Mouse (Mus musculus) CH12.LX (cell line): ENCODE measurements at regions not wholly inside any gene's neighbourhood (a gene's known extent, or its start where the extent isn't known, plus 50 kb on each side); places are given as distances from the start of the nearest gene placed in this dataset.
A peak's percentile ranks its signal among the peaks of the same experiment; 100 is the strongest.

Source experiments
- DNase-seq: peaks from one replicate; pipeline ENCODE4 v3.0.0-alpha.2; 2013; ENCODE audit errors: extremely low read depth
- H3K27ac ChIP-seq: 2 replicates; pipeline ENCODE4 v1.5.1; 2012; ENCODE audit warnings: low read depth, mild to moderate bottlenecking, control low read depth, moderate library complexity; ENCODE audit not compliant: insufficient read depth
- H3K27me3 ChIP-seq: replicated peaks from 2 replicates; pipeline ENCODE3; 2012; ENCODE audit warnings: inconsistent platforms
- H3K36me3 ChIP-seq, 2 experiments: replicated peaks in 1 of 2; 2 replicates each; pipeline versions ENCODE3 to v1.6.1; 2012; ENCODE audit warnings: inconsistent platforms in 1 of 2, low read length in 1 of 2, mild to moderate bottlenecking in 1 of 2, mixed read lengths in 1 of 2, moderate library complexity in 1 of 2; ENCODE audit not compliant: control insufficient read depth in 1 of 2, insufficient read depth in 1 of 2
- H3K4me1 ChIP-seq, 2 experiments: 2 replicates each; pipeline ENCODE4 v1.6.1; 2012; ENCODE audit warnings: inconsistent platforms in 1 of 2, moderate library complexity in 1 of 2; ENCODE audit not compliant: insufficient read depth in 2 of 2, control insufficient read depth in 1 of 2
- H3K4me2 ChIP-seq: 2 replicates; pipeline ENCODE4 v1.6.1; 2012; ENCODE audit warnings: low read depth, mild to moderate bottlenecking, control low read depth; ENCODE audit not compliant: poor library complexity, insufficient read depth, severe bottlenecking
- H3K4me3 ChIP-seq, 3 experiments: fragments of 150-350 bp in 1 of 3; sonication (generic) in 1 of 3; replicated peaks in 1 of 3; 2 replicates each; pipeline versions ENCODE3 to v1.5.1; 2011 to 2012; ENCODE audit warnings: low read depth in 2 of 3, low read length in 2 of 3, mild to moderate bottlenecking in 2 of 3, moderate library complexity in 2 of 3, control low read depth in 1 of 3, improper control_type of control experiment in 1 of 3, inconsistent platforms in 1 of 3, mixed read lengths in 1 of 3; ENCODE audit not compliant: poor library complexity in 1 of 3
- H3K79me2 ChIP-seq: replicated peaks from 2 replicates; pipeline ENCODE4 v1.6.1; 2012; ENCODE audit warnings: mild to moderate bottlenecking, moderate library complexity; ENCODE audit not compliant: control insufficient read depth, poor library complexity, insufficient read depth, severe bottlenecking; ENCODE audit errors: extremely low read depth
- H3K9ac ChIP-seq: 2 replicates; pipeline ENCODE4 v1.6.1; 2012; ENCODE audit warnings: low read depth, mild to moderate bottlenecking, control low read depth, moderate library complexity; ENCODE audit not compliant: insufficient read depth
- H3K9me3 ChIP-seq: replicated peaks from 2 replicates; pipeline ENCODE3; 2012; ENCODE audit warnings: low read length, inconsistent platforms, mixed read lengths
- BHLHE40 ChIP-seq: IDR thresholded peaks from 2 replicates; pipeline ENCODE4 v1.6.1; 2011; ENCODE audit warnings: mild to moderate bottlenecking, low read depth, low read length, improper control_type of control experiment
- CHD1 ChIP-seq: IDR thresholded peaks from 2 replicates; pipeline ENCODE4 v1.6.1; 2012; ENCODE audit warnings: low read depth, low read length, improper control_type of control experiment, inconsistent platforms
- CTCF ChIP-seq, 2 experiments: IDR thresholded peaks in 1 of 2; conservative IDR thresholded peaks in 1 of 2; 2 replicates each; pipeline ENCODE4 v1.5.1; 2011 to 2012; ENCODE audit warnings: low read depth in 2 of 2, low read length in 2 of 2, improper control_type of control experiment in 1 of 2, inconsistent platforms in 1 of 2, mild to moderate bottlenecking in 1 of 2, moderate library complexity in 1 of 2
- ELF1 ChIP-seq: IDR thresholded peaks from 2 replicates; pipeline ENCODE4 v1.6.1; 2014; ENCODE audit warnings: low read depth, mild to moderate bottlenecking, inconsistent platforms, low read length, improper control_type of control experiment
- EP300 ChIP-seq: IDR thresholded peaks from 2 replicates; pipeline ENCODE4 v1.6.1; 2011; ENCODE audit warnings: low read length, improper control_type of control experiment
- ETS1 ChIP-seq: conservative IDR thresholded peaks from 2 replicates; pipeline ENCODE4 v1.6.1; 2012; ENCODE audit warnings: low read depth, mild to moderate bottlenecking, inconsistent platforms, low read length, improper control_type of control experiment, moderate library complexity
- GABPA ChIP-seq: IDR thresholded peaks from 2 replicates; pipeline ENCODE4 v1.6.1; 2012; ENCODE audit warnings: low read depth, low read length, improper control_type of control experiment, inconsistent platforms; ENCODE audit not compliant: insufficient replicate concordance
- IRF4 ChIP-seq: IDR thresholded peaks from 2 replicates; pipeline ENCODE4 v1.6.1; 2014; ENCODE audit warnings: low read depth, mild to moderate bottlenecking, inconsistent platforms, low read length, improper control_type of control experiment
- JUN ChIP-seq: IDR thresholded peaks from 2 replicates; pipeline ENCODE4 v1.6.1; 2011; ENCODE audit warnings: low read depth, mild to moderate bottlenecking, low read length, improper control_type of control experiment, moderate library complexity; ENCODE audit not compliant: insufficient read depth
- JUND ChIP-seq: conservative IDR thresholded peaks from 2 replicates; pipeline ENCODE4 v1.6.1; 2011; ENCODE audit warnings: low read depth, low read length, improper control_type of control experiment
- KAT2A ChIP-seq: IDR thresholded peaks from 2 replicates; pipeline ENCODE4 v1.6.1; 2012; ENCODE audit warnings: low read length, improper control_type of control experiment, inconsistent platforms; ENCODE audit not compliant: insufficient replicate concordance
- MAZ ChIP-seq: IDR thresholded peaks from 2 replicates; pipeline ENCODE4 v1.6.1; 2012; ENCODE audit warnings: low read depth, mild to moderate bottlenecking, inconsistent platforms, low read length, improper control_type of control experiment, moderate library complexity
- MEF2A ChIP-seq: IDR thresholded peaks from 2 replicates; pipeline ENCODE4 v1.6.1; 2014; ENCODE audit warnings: low read depth, mild to moderate bottlenecking, inconsistent platforms, low read length, improper control_type of control experiment, borderline replicate concordance
- MXI1 ChIP-seq: IDR thresholded peaks from 2 replicates; pipeline ENCODE4 v1.6.1; 2011; ENCODE audit warnings: mild to moderate bottlenecking, low read depth, low read length, improper control_type of control experiment
- MYC ChIP-seq: IDR thresholded peaks from 2 replicates; pipeline ENCODE4 v1.6.1; 2011; ENCODE audit warnings: low read depth, mild to moderate bottlenecking, improper control_type of control experiment, low read length
- POLR2A ChIP-seq: IDR thresholded peaks from 2 replicates; pipeline ENCODE4 v1.6.1; 2011; ENCODE audit warnings: low read depth, mild to moderate bottlenecking, improper control_type of control experiment, low read length
- SMC3 ChIP-seq: IDR thresholded peaks from 2 replicates; pipeline ENCODE4 v1.6.1; 2011; ENCODE audit warnings: low read depth, low read length, improper control_type of control experiment
- TBP ChIP-seq: conservative IDR thresholded peaks from 2 replicates; pipeline ENCODE4 v1.6.1; 2011; ENCODE audit warnings: low read depth, low read length, improper control_type of control experiment
- TCF12 ChIP-seq: IDR thresholded peaks from 2 replicates; pipeline ENCODE4 v1.6.1; 2014; ENCODE audit warnings: low read depth, mild to moderate bottlenecking, inconsistent platforms, low read length, improper control_type of control experiment
- USF1 ChIP-seq: IDR thresholded peaks from 2 replicates; pipeline ENCODE4 v1.6.1; 2014; ENCODE audit warnings: low read depth, mild to moderate bottlenecking, inconsistent platforms, low read length, improper control_type of control experiment
- USF2 ChIP-seq: conservative IDR thresholded peaks from 2 replicates; pipeline ENCODE4 v1.6.1; 2011; ENCODE audit warnings: low read depth, low read length, improper control_type of control experiment
- ZKSCAN1 ChIP-seq: IDR thresholded peaks from 2 replicates; pipeline ENCODE4 v1.6.1; 2012; ENCODE audit warnings: low read depth, inconsistent platforms, low read length, improper control_type of control experiment, borderline replicate concordance
- ZMIZ1 ChIP-seq: IDR thresholded peaks from 2 replicates; pipeline ENCODE4 v1.6.1; 2012; ENCODE audit warnings: low read depth, mild to moderate bottlenecking, inconsistent platforms, low read length, improper control_type of control experiment
- ZNF384 ChIP-seq: IDR thresholded peaks from 2 replicates; pipeline ENCODE4 v1.6.1; 2012; ENCODE audit warnings: low read depth, low read length, improper control_type of control experiment, inconsistent platforms
- dilution Hi-C: fragments of 300-500 bp; cut with MboI; formaldehyde crosslinking; loops from 2 replicates; pipeline ENCODE4 v1.14.3; 2020; ENCODE audit warnings: low sequenced_read_pairs; ENCODE audit not compliant: extremely low pct_unique_long_range_greater_than_20kb, extremely low pct_ligation_motif_present
- in situ Hi-C: fragments of 300-500 bp; cut with MboI; formaldehyde crosslinking; loops from 3 replicates; pipeline ENCODE4 v1.14.3; 2019; ENCODE audit warnings: low sequenced_read_pairs, low pct_ligation_motif_present, low pct_unique_long_range_greater_than_20kb, mixed read lengths

DNA sequence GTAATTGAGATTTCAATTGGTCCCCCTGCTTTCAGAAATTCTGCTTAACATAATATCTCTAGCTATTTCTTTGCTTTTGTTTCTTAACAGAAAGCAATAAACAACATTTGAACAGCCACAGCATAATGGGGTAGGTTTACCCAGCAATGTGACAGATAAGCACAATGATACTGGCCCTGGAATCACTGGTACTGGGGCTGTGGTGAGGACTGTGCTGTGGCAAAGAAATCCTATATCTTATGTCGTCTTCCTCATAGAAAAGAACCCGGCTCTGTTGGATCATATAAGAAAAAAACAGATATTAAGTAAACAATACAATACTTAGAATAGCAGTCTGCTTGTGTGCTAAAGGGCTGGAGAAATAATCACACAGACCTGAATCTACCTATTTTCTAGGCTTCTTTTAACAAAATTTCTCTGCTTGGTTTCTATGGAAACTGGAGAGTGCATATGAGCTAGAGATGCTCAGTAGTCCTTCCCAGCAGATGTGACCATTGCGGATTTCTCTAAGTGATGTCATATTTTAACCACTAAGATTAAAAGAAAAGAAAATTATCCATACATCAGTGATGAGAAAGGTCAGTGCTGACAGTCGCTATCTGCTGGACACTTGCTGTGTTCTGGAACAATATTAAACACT lies 119.8 kb upstream of the Gnao1 start:
- in situ Hi-C loops (loop anchor here (25.0 kb wide), 1 partner anchor 497 kb away; the partner anchor contains the start of gene Mt1), dilution Hi-C loops (no loop called here)
- Histone ChIP-seq H3K4me2 (no peak overlapping the region), H3K79me2 (no peaks in the 10 kb centered on the region), H3K27ac (no peak overlapping the region), H3K9me3 (no peaks in the 10 kb centered on the region), H3K4me1 (peaks cover 7 to 39% of the 10 kb centered on the region in 2 experiments), H3K36me3 (no peaks in the 10 kb centered on the region), H3K9ac (no peak overlapping the region), H3K27me3 (no peaks in the 10 kb centered on the region), H3K4me3 (no peak overlapping the region)
- DNase-seq = no peak
- TF ChIP-seq GABPA (no peak), JUND (no peak), EP300 (no peak), MEF2A (no peak), MAZ (no peak), ELF1 (no peak), JUN (no peak), ETS1 (no peak), BHLHE40 (no peak), MYC (no peak), SMC3 (no peak), ZKSCAN1 (no peak), ZNF384 (no peak), MXI1 (no peak)

DNA sequence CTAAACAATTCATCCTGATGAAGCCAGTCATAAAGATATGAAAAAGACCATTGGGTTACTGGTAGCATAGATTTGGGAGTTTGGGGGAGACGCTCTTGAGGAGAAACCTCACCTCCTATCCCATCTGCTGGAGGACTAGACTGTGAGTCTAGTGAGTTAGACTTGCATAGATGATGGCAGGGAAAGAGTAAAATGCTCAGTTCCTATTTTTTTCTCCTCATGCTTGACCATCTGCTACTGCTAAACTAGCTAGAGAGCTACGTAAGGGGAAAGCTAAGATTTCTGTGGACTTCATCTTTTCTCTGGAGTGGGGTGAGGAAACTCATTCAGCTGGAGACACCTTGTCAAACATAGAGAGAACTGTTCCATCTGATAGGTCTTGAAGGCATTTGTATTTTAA lies 118.4 kb upstream of the Gnao1 start:
- in situ Hi-C loops (loop anchor here (25.0 kb wide), 1 partner anchor 496 kb away; the partner anchor contains the start of gene Mt1), dilution Hi-C loops (no loop called here)
- Histone ChIP-seq H3K27me3 (no peaks in the 10 kb centered on the region), H3K4me3 (no peak overlapping the region), H3K36me3 (no peaks in the 10 kb centered on the region), H3K4me1 (peaks cover 9 to 46% of the 10 kb centered on the region in 2 experiments), H3K79me2 (no peaks in the 10 kb centered on the region), H3K27ac (no peak overlapping the region), H3K9ac (no peak overlapping the region), H3K4me2 (no peak overlapping the region), H3K9me3 (no peaks in the 10 kb centered on the region)
- peak; percentile 37 for DNase-seq
- no peak for TF ChIP-seq CHD1
- TF ChIP-seq USF1 = no peak
- TF ChIP-seq EP300 = peak; percentile 83
- TF ChIP-seq MAZ = no peak
- no peak for TF ChIP-seq TBP
- no peak for TF ChIP-seq POLR2A
- TF ChIP-seq TCF12 = no peak
- peak; percentile 72 for TF ChIP-seq IRF4
- TF ChIP-seq CTCF (conservative IDR thresholded peaks at IDR 0.05 in 1 of 2, IDR thresholded peaks at IDR 0.05 in 1 of 2; ENCODE audit: low read depth in 2 of 2, low read length in 2 of 2) = no peak
- TF ChIP-seq BHLHE40 = no peak
- peak; percentile 45; the same call in 1 of the 2 replicates for TF ChIP-seq ZNF384
- TF ChIP-seq KAT2A = no peak
- TF ChIP-seq ZMIZ1 = no peak
- TF ChIP-seq USF2 = no peak
